Mouse (Mus musculus): Measurements from ENCODE around the gene Galnt16.

Galnt16 gene

DNA sequence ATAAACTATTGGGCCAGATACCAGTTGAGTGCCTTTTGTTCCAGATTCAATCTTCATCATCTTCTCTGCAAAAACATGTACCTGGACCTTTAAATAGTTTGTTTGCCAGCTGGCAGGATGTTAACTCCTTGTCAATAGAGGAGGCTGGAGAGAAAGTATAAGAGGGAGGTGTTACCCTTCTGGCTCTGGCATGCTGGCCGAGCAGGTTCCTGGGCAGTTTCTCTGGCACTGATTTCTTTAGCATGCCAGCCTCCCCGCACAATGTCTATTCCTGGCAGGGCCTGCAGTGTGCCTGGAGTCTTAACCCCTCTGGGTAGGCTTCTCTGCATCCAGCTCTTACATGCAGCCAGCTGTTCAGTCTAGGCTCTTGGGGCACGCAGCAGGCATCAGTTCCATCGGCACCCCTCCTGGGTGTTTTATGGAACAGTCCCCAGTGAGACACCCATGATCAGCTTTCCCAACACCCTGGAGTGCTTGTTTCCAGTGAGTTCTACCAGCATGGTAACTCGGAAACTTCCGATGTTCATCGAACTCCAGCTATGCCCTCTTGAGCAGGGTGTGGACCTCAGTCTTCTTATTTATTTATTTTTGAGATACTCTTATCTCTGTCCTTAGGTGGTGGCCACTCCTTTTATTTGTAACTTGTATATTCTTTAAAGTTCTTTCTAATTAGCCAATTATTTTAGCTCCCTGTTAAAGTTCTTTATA lies 136.0 kb downstream of the Galnt16 start:
- ATAC-seq (ENCODE audit: insufficient number of reproducible peaks, low FRiP score, low TSS enrichment): peak; percentile 49; the same call in 1 of the 2 replicates

DNA sequence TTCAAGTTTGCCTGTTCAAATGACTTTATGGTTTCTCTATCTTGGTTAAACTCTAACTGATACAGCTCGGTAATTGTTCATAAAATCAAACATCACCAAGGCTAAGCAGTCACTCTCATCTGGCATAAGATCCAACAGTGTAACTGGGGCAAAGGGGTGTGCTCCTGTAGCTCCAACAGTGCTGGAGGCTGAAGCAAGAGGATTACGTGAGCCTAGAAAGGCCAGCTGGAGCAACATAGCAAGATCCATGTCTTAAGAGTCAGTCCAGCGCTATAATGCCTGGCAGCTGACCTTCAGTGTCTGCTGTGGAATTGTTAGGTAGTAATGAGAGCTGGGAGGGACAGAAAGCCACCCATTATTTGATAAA lies 136.6 kb downstream of the Galnt16 start:
- ATAC-seq (ENCODE audit: insufficient number of reproducible peaks, low FRiP score, low TSS enrichment): no peak

GRCm38 (mm10) chr12:80658661-80659060 lies 140.6 kb downstream of the Galnt16 start:
- no peak for ATAC-seq (ENCODE audit: insufficient number of reproducible peaks, low FRiP score, low TSS enrichment)

DNA sequence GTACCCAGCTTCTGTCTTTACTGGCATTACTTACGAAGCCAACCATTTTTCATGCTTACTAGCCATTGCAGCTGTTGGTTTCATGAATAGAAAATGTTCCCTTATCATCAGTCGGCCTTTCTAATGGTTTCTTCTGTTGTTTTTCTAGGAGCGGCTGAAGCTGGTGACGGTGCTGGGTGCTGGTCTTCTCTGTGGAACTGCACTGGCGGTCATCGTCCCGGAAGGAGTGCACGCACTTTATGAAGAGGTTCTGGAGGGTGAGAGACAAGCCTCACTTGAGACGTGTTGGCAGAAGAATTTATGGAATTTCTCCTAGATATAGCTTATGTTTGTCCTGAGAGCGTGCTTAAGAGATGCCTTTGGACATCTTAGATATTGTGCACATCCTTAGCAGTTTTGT lies 144.2 kb downstream of the Galnt16 start:
- no peak for ATAC-seq (ENCODE audit: insufficient number of reproducible peaks, low FRiP score, low TSS enrichment)

- ATAC-seq (ENCODE audit: insufficient number of reproducible peaks, low FRiP score, low TSS enrichment): no peak
Observed at GRCm38 (mm10) chr12:80663935-80664334, 145.9 kb downstream of the Galnt16 start.

- no peak for ATAC-seq (ENCODE audit: insufficient number of reproducible peaks, low FRiP score, low TSS enrichment)
Observed at GRCm38 (mm10) chr12:80668391-80668790, 150.3 kb downstream of the Galnt16 start.

- peak; percentile 61 for ATAC-seq (ENCODE audit: insufficient number of reproducible peaks, low FRiP score, low TSS enrichment)
Observed at GRCm38 (mm10) chr12:80673170-80673569, 155.1 kb downstream of the Galnt16 start.

All from cerebellum, adult (tissue).